Mouse (Mus musculus) megakaryocyte, embryonic 14.5 days (primary cell): ENCODE measurements around the gene Kcnma1.

Experiments
- FLI1 ChIP-seq: IDR thresholded peaks from 2 replicates; pipeline ENCODE4 v1.6.1; 2012; ENCODE audit warnings: low read length, inconsistent platforms, mixed read lengths
- GATA1 ChIP-seq: IDR thresholded peaks from 3 replicates; pipeline ENCODE4 v1.6.1; 2012; ENCODE audit warnings: mixed read lengths, low read length, inconsistent platforms, borderline replicate concordance

DNA sequence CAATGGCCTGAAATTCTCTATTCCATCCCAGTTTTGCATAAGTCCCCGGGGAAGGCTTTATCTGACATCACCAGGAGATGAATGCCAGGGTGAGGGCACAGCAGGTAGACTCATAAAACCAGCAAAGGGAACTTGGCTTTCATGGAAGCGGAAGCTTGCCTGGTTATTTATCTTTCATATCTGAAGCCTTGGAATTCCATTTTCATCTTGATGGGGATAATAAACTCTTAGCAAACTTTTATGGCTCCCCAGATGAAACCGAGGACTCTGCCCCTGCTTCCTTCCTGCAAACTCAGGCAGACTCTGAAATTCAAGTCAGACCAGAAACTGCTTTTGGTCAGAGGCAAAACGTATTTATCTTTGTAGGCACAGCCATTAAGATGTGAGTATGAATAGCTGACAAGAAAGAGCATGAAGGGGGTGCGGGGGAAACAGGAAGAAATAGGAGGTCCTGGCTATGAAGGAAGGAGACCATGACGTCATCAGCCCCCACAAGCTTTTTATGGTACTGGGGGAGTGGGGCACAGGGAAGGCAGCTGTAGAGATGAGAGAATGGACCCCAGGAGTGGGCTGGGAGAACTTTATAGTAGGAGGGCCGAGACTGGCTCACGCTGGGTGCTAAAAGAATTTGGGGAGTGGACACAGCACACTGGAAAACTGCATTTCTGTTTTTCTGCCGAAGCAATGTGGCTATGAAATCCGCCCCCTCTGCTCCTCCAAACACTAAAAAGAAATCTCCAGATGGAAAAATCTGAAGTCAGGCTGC lies 228.2 kb downstream of the Kcnma1 start:
- TF ChIP-seq GATA1: no peak
- TF ChIP-seq FLI1: no peak
